Mouse (Mus musculus) heart, adult 2 months (tissue): ENCODE data around the gene Stxbp5l. TPM values are rescaled to one million over a fixed set of nuclear protein-coding genes. Genes with fewer than 3 reads are reported as not detected.

ENCODE experiments used
- DNase-seq, 2 experiments: peaks; one replicate each; pipeline ENCODE4 v3.0.0; 2021
- H3K27ac ChIP-seq: fragments of 200-600 bp; 2 replicates; pipeline ENCODE4 v1.8.1; 2022
- H3K27me3 ChIP-seq: fragments of 200-500 bp; 2 replicates; pipeline ENCODE4 v1.6.1; 2012; ENCODE audit warnings: mild to moderate bottlenecking, low read length, inconsistent platforms, mixed read lengths; ENCODE audit not compliant: control insufficient read depth, insufficient read depth
- H3K36me3 ChIP-seq: fragments of 200-500 bp; 2 replicates; pipeline ENCODE4 v1.6.1; 2012; ENCODE audit warnings: low read length, inconsistent platforms; ENCODE audit not compliant: control insufficient read depth, insufficient read depth
- H3K4me1 ChIP-seq: fragments of 200-500 bp; 2 replicates; pipeline ENCODE4 v1.6.1; 2011; ENCODE audit warnings: low read length; ENCODE audit not compliant: control insufficient read depth, insufficient read depth
- H3K4me3 ChIP-seq: fragments of 200-600 bp; 2 replicates; pipeline ENCODE4 v1.8.1; 2022
- H3K79me2 ChIP-seq: fragments of 200-500 bp; replicated peaks from 2 replicates; pipeline ENCODE4 v1.6.1; 2012; ENCODE audit warnings: mild to moderate bottlenecking, inconsistent platforms, low read length, moderate library complexity, mixed read lengths; ENCODE audit not compliant: control insufficient read depth, insufficient read depth
- H3K9ac ChIP-seq: fragments of 200-500 bp; 2 replicates; pipeline ENCODE4 v1.6.1; 2012; ENCODE audit warnings: low read depth, mild to moderate bottlenecking, control low read depth, inconsistent platforms, low read length, mixed read lengths
- CTCF ChIP-seq: fragments of 200-600 bp; IDR thresholded peaks from 2 replicates; pipeline ENCODE4 v1.8.1; 2022; ENCODE audit warnings: antibody characterized with exemption, mild to moderate bottlenecking, moderate library complexity
- EP300 ChIP-seq: fragments of 200-500 bp; IDR thresholded peaks from 2 replicates; pipeline ENCODE4 v1.6.1; 2011; ENCODE audit warnings: low read depth, low read length, control low read depth; ENCODE audit not compliant: insufficient read depth
- POLR2A ChIP-seq: fragments of 200-500 bp; IDR thresholded peaks from 2 replicates; pipeline ENCODE4 v1.6.1; 2011; ENCODE audit warnings: mild to moderate bottlenecking, low read depth, low read length, control low read depth; ENCODE audit not compliant: insufficient read depth
- WGBS: fragments of 180-500 bp; shearing (Covaris S2); methylation state at CpG from one replicate; pipeline ENCODE4 v1.1.7; 2018; 5-methylcytosine and 5-hydroxymethylcytosine counted together
- intact Hi-C: fragments of 180-260 bp; cut with DNase I; formaldehyde crosslinking; loops from one replicate; pipeline ENCODE4 v1.15.1; 2025
- polyA plus RNA-seq: library from polyadenylated mRNA; depleted of rRNA; stranded (reverse); fragments of >200 nt; gene quantifications from 2 replicates; pipeline ENCODE4 v1.2.3, GENCODE M21; 2012
- total RNA-seq, 2 experiments: library from RNA; stranded (reverse); gene quantifications; 2 replicates each; pipeline ENCODE4 v1.2.3; 2021

Stxbp5l gene
- total and polyA plus RNA-seq, 3 experiments, result not detected

DNA sequence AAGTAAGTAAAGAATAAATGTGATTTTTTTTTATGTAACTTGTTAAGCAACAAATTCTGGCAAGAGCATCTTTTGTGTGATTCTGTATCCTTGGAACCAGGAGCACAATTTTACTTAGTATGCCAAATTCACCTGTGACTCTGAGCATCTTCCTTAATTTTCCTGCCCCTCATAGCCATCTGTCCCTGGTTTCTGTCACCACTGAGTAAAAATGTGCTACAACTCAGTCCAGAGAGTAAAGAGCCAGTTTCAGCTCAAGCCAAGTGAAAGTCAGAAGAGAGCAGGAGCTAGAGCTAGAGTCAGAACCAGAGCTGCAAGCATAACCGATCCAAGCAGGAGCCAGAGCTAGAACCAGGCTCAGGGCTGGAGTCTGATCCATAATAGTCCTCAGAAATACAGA lies 46.6 kb downstream of the Stxbp5l start:
- H3K4me3 ChIP-seq, result no peak overlapping the region
- no peak overlapping the region for H3K27ac ChIP-seq
- H3K36me3 ChIP-seq, result no peaks in the 10 kb centered on the region
- intact Hi-C loops, result no loop called here
- 69% methylated on average over 1 of the region's 1 CpGs for WGBS
- DNase-seq, result no peak
- no peaks in the 10 kb centered on the region for H3K79me2 ChIP-seq
- TF ChIP-seq CTCF (no peak), EP300 (no peak), POLR2A (no peak)
- no peaks in the 10 kb centered on the region for H3K27me3 ChIP-seq
- H3K9ac ChIP-seq, result no peak overlapping the region
- no peaks in the 10 kb centered on the region for H3K4me1 ChIP-seq

DNA sequence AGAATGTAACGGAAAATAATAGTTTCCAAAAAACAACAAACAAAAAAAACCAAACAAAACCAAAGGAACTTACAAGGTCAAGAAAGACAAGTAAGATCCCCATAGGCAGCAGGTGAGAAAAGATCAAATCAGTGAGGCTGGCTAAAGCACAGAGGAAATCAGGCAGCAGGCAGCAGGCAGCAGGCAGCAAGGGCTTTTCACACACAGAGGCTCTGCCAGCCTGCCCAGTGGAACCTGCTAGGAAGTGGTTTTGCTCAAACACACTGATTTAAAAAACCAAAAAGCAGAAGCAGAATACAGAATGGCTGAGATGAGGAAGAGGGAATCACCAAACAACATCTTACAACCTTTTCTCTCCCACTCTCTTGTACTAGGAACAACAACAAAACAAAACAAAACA lies 47.2 kb downstream of the Stxbp5l start:
- Histone ChIP-seq H3K4me3 (no peak overlapping the region), H3K4me1 (no peaks in the 10 kb centered on the region), H3K36me3 (no peaks in the 10 kb centered on the region), H3K27me3 (no peaks in the 10 kb centered on the region), H3K27ac (no peak overlapping the region), H3K9ac (no peak overlapping the region), H3K79me2 (no peaks in the 10 kb centered on the region)
- DNase-seq, result no peak
- 88% methylated on average over 1 of the region's 1 CpGs for WGBS
- TF ChIP-seq CTCF, result no peak
- no peak for TF ChIP-seq EP300
- TF ChIP-seq POLR2A, result no peak
- intact Hi-C loops, result no loop called here

DNA sequence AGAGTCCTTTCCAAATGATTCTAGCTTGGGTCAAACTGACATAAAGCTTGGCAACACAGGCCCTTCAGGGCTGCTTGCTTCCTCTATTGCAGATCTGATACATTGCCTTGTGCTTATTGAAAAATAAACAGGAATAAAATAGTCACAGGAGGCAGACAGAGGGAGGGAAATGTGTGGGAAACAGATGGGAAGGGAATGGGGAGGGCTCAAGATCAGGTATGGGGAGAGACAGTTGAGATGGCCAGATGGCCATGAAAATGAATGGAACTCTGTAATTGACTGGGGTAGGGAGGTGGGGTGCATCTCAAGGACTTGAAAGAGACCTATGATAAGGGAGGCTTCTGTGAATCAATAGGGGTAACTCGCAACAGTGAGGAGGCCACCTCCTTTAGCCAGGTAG lies 80.3 kb downstream of the Stxbp5l start:
- Histone ChIP-seq H3K9ac (no peak overlapping the region), H3K79me2 (no peaks in the 10 kb centered on the region), H3K27me3 (no peaks in the 10 kb centered on the region), H3K4me3 (no peak overlapping the region), H3K27ac (no peak overlapping the region), H3K36me3 (no peaks in the 10 kb centered on the region), H3K4me1 (no peaks in the 10 kb centered on the region)
- intact Hi-C loops, result no loop called here
- DNase-seq, result no peak
- no peak for TF ChIP-seq EP300
- no peak for TF ChIP-seq CTCF
- TF ChIP-seq POLR2A, result no peak
- 85% methylated on average over 1 of the region's 1 CpGs for WGBS

DNA sequence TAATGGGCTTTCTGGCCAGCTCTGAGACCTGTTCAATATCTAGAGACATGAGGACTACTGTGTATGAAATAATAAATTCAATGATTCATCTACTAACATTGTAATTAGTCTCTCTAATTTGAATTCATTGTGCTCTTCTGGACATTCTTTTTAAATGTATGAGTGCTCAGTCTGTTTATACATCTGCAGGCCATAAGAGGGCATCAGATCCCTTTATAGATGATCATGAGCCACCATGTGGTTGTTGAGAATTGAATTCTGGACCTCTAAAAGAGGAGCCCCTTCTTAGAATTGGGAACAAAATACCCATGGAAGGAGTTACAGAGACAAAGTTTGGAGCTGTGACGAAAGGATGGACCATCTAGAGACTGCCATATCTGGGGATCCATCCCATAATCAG lies 92.2 kb downstream of the Stxbp5l start:
- Histone ChIP-seq H3K4me3 (no peak overlapping the region), H3K27ac (no peak overlapping the region), H3K9ac (no peak overlapping the region), H3K27me3 (no peaks in the 10 kb centered on the region), H3K36me3 (no peaks in the 10 kb centered on the region), H3K79me2 (no peaks in the 10 kb centered on the region), H3K4me1 (no peaks in the 10 kb centered on the region)
- intact Hi-C loops, result loop anchor here (5.0 kb wide), 3 partner anchors 345 to 655 kb away; no protein-coding TSS in a partner anchor
- TF ChIP-seq POLR2A, result no peak
- peak; percentile 64 for TF ChIP-seq CTCF
- no peak for DNase-seq
- WGBS, result 52% methylated on average over 1 of the region's 1 CpGs

DNA sequence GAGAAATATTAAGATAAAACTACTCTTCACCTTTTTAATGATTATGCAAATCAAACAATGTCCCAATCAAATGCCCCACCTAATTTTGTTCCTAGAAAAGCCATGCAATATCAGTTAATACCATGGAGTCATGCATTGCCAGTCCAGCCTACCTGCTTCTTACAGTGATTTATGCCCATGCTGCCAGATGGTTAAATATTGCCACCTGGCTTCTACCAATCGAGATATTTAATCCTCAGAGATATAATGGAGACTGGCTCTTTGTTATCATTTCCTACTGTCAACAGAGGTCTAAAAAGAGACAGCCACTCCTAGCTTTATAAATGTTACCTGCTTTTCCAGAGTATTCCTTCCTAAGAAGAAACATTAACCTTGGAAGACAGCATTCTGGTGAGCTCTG lies 104.6 kb downstream of the Stxbp5l start:
- WGBS, result 53% methylated on average over 1 of the region's 1 CpGs
- H3K27me3 ChIP-seq, result no peaks in the 10 kb centered on the region
- no peak for TF ChIP-seq EP300
- TF ChIP-seq POLR2A, result no peak
- TF ChIP-seq CTCF, result no peak
- intact Hi-C loops, result no loop called here
- H3K4me1 ChIP-seq, result no peaks in the 10 kb centered on the region
- no peak for DNase-seq
- no peaks in the 10 kb centered on the region for H3K79me2 ChIP-seq
- no peak overlapping the region for H3K27ac ChIP-seq
- no peaks in the 10 kb centered on the region for H3K36me3 ChIP-seq
- no peak overlapping the region for H3K4me3 ChIP-seq
- H3K9ac ChIP-seq, result no peak overlapping the region

DNA sequence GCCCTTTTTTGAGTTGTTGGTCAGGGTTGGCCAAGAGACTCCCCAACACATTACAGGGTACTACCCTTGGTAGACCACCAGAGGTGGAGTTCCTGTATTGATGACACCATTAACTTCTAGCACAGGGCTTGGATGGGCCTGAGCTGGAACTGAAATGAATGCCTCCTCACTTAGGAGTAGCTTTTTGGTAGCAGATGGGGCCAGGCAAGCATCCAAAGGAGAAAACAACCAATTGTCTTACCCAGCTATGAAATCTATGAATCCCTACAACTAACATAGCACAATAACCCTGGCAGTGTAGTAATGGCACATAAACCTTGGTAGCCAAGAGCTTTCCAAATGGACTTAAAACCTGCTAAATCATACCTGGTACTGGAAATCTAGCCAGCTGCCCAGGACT lies 111.1 kb downstream of the Stxbp5l start:
- intact Hi-C loops, result no loop called here
- Histone ChIP-seq H3K36me3 (no peaks in the 10 kb centered on the region), H3K9ac (no peak overlapping the region), H3K4me3 (no peak overlapping the region), H3K4me1 (no peaks in the 10 kb centered on the region), H3K79me2 (no peaks in the 10 kb centered on the region), H3K27ac (no peak overlapping the region), H3K27me3 (no peaks in the 10 kb centered on the region)
- DNase-seq, result no peak
- TF ChIP-seq EP300 (no peak), CTCF (no peak), POLR2A (no peak)

DNA sequence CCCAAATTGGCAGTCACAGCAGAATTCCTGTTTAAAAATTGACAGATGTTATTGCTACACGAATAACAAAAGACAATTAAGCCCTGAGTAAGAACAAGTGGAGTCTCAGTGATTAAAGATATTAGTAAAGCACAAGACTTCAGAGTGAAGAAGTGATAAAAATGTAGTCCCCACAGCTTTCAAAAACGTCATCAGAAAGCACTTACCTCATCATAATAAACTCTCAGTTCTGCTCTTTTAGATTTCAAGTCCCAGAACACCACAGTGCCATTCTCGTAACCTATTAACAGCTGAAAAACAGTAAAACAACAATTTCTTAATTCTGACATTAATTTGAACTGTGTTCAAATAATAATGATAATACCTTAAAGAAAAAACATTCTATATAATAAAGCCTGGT lies 123.1 kb downstream of the Stxbp5l start:
- WGBS, result 44% methylated on average over 3 of the region's 3 CpGs
- Histone ChIP-seq H3K4me3 (no peak overlapping the region), H3K79me2 (no peaks in the 10 kb centered on the region), H3K4me1 (no peaks in the 10 kb centered on the region), H3K27ac (no peak overlapping the region), H3K9ac (no peak overlapping the region), H3K27me3 (no peaks in the 10 kb centered on the region), H3K36me3 (no peaks in the 10 kb centered on the region)
- intact Hi-C loops, result no loop called here
- TF ChIP-seq POLR2A (no peak), CTCF (no peak), EP300 (no peak)
- DNase-seq, result no peak
